Mouse (Mus musculus) midbrain, embryonic 10.5 days (tissue): Measurements from ENCODE around the gene Mael. TPM values are rescaled to one million over a fixed set of nuclear protein-coding genes. Genes with fewer than 3 reads are reported as not detected.

Experiments
- DNase-seq: peaks from one replicate; pipeline ENCODE4 v3.0.0-alpha.2; 2017; ENCODE audit warnings: low spot score
- H3K27ac ChIP-seq: fragments of 300-500 bp; sonication (generic); replicated peaks from 2 replicates; pipeline ENCODE4 v1.5.1; 2016; ENCODE audit warnings: mild to moderate bottlenecking
- H3K27me3 ChIP-seq: fragments of 300-500 bp; sonication (generic); 2 replicates; pipeline ENCODE4 v1.6.1; 2016; ENCODE audit warnings: low read depth, mild to moderate bottlenecking; ENCODE audit not compliant: poor library complexity, severe bottlenecking
- H3K36me3 ChIP-seq: fragments of 300-500 bp; sonication (generic); 2 replicates; pipeline ENCODE4 v1.6.1; 2016; ENCODE audit warnings: mild to moderate bottlenecking, moderate library complexity
- H3K4me1 ChIP-seq: fragments of 300-500 bp; sonication (generic); 2 replicates; pipeline ENCODE4 v1.6.1; 2016
- H3K4me3 ChIP-seq: fragments of 300-500 bp; sonication (generic); 2 replicates; pipeline ENCODE4 v1.5.1; 2016; ENCODE audit warnings: mild to moderate bottlenecking, moderate library complexity
- H3K9me3 ChIP-seq: fragments of 300-500 bp; sonication (generic); replicated peaks from 2 replicates; pipeline ENCODE4 v1.6.1; 2016; ENCODE audit warnings: mild to moderate bottlenecking
- WGBS: fragments of 180-500 bp; shearing (Covaris S2); methylation state at CpG from one replicate; pipeline ENCODE4 v1.1.7; 2016; 5-methylcytosine and 5-hydroxymethylcytosine counted together
- polyA plus RNA-seq: library from polyadenylated mRNA; unstranded; fragments of >200 nt; fragmentation: Nextera tagmentation; extraction: Ambion mirVana; gene quantifications from 2 replicates; pipeline ENCODE4 v1.2.1, GENCODE M21; 2016

Gene Mael
- polyA plus RNA-seq, 1 experiment from 2014 or later, result 0.10 TPM

- Histone ChIP-seq H3K4me1 (peaks cover 47% of the 10 kb centered on the region), H3K36me3 (no peaks in the 10 kb centered on the region), H3K4me3 (peak overlapping the region; percentile 36; the same call in 1 of the 2 replicates), H3K9me3 (no peaks in the 10 kb centered on the region), H3K27ac (0 out of 2 replicates have a peak overlapping the region, but pooled peaks have one; percentile 49), H3K27me3 (peaks cover 18% of the 10 kb centered on the region)
- 21% methylated on average over 24 of the region's 24 CpGs for WGBS
- peak; percentile 81 for DNase-seq
Measured at GRCm38 (mm10) chr1:166160569-166161445, 77.7 kb downstream of the Mael start.

DNA sequence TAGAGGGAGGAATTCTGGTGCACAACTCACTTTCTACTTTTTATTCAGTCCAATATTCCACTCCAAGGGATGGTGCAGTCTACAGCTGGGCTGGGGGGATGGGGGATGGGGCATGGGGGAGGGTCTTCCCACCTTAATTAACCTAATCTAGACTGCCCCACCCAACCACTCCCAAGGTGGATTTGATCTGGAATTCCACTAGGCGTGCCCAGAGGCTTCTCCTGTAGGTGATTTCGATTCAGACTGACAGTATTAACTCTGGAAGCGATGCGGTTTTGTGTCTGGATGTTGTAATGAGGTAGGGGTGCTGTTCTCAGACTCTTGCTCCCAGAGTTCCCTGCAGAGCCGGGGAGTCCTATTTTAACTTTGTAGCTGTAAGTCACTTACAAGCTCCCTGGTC lies 78.4 kb downstream of the Mael start:
- no peak overlapping the region for H3K27ac ChIP-seq
- no peaks in the 10 kb centered on the region for H3K36me3 ChIP-seq
- no peak overlapping the region for H3K4me3 ChIP-seq
- peaks cover 46% of the 10 kb centered on the region for H3K4me1 ChIP-seq
- H3K9me3 ChIP-seq, result no peaks in the 10 kb centered on the region
- 60% methylated on average over 5 of the region's 5 CpGs for WGBS
- peaks cover 25% of the 10 kb centered on the region for H3K27me3 ChIP-seq
- DNase-seq, result no peak

GRCm38 (mm10) chr1:166158664-166159063 lies 79.9 kb downstream of the Mael start:
- Histone ChIP-seq H3K36me3 (no peaks in the 10 kb centered on the region), H3K27ac (no peak overlapping the region), H3K4me3 (no peak overlapping the region), H3K27me3 (peaks cover 36% of the 10 kb centered on the region), H3K9me3 (no peaks in the 10 kb centered on the region), H3K4me1 (peaks cover 39% of the 10 kb centered on the region)
- 68% methylated on average over 9 of the region's 9 CpGs for WGBS
- no peak for DNase-seq

DNA sequence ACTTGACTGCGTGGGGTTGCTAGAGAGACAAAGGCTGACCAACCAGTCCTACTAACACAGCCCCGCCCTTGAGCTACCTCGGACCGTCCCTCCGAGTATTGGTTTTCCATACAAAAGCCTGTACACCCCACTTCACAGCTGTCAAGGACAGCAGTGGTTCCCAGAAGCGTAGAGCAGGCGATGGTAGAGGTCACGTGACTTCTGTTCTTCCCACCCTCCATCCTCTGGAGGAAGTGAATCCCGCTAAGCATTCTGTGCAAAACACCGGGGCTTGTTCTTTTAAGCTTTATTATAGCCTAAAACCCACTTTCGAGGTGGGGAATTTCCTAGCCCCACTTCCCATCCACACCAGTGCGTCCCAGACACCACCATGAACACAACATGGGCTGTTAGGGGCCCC lies 80.8 kb downstream of the Mael start:
- H3K4me1 ChIP-seq, result peaks cover 30% of the 10 kb centered on the region
- H3K36me3 ChIP-seq, result no peaks in the 10 kb centered on the region
- 89% methylated on average over 12 of the region's 12 CpGs for WGBS
- no peak overlapping the region for H3K27ac ChIP-seq
- H3K4me3 ChIP-seq, result no peak overlapping the region
- peaks cover 37% of the 10 kb centered on the region for H3K27me3 ChIP-seq
- no peak for DNase-seq
- no peaks in the 10 kb centered on the region for H3K9me3 ChIP-seq

DNA sequence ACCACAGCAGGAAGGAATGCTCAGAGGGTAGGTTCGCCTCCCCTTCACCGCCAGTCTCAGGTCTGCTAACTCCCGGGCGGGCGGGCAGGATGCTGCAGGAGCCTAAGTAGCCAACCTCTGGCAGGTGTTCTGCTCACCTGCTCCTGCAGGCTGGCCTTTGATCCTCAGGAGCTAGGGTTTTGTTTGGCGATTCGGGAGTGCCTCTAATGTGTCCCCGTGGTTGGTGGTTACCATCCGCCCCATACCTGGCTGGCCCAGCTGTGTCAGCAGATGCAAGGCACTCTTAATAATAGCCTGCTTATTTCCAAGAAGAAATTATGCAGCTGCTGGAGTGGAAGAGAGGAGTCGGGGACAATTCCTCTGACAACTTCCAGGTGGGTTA lies 83.4 kb downstream of the Mael start:
- no peaks in the 10 kb centered on the region for H3K36me3 ChIP-seq
- no peak for DNase-seq
- no peak overlapping the region for H3K27ac ChIP-seq
- H3K9me3 ChIP-seq, result no peaks in the 10 kb centered on the region
- 50% methylated on average over 10 of the region's 10 CpGs for WGBS
- peaks cover 34% of the 10 kb centered on the region for H3K27me3 ChIP-seq
- no peak overlapping the region for H3K4me3 ChIP-seq
- H3K4me1 ChIP-seq, result peaks cover 20% of the 10 kb centered on the region

DNA sequence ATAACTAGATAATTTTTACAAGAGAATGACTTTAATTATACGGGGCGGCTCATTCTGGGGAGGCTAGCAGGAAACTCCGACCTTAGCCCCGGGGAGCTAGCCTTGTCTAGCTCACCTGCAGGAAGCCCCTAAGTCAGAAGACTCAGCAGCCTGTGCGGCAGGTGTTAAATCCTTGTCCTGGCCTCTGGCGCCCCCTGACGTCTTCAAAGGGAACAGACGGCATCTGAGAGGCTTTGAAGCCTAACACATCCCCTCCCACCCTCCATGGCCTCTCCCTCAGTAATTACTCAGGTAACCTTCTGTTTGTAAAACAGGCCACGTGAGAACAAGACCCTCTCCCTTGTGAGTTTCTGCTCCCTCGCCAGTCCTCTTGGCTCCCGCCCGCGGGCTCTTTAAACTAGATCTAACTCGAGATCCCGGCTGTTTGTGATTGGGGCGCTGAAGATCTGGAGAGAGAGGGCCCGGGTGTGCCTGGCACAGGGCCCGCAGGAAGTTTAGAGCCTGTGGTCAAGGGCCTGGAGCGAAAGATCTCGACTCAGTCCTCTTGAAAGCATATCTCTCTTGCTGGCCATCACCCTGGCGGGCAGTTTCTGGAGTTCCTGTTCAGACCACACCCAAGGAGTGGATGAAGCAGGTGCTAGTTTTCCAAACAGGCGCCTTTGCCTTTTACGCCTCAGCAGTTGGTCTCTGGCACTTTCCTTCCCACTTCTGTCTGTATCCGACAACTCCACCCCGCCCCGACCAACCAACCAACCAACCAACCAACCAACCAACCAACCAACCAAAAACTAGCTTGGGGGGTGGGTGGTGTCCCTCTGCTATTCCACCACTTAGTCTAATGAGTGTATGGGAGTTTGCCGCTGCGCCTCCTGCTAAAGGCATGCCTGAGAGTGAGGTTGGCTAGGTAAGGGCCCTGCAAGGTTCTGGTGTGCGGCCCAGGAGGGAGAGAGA lies 84.1 kb downstream of the Mael start:
- Histone ChIP-seq H3K4me3 (peak overlapping the region; percentile 31; the same call in 1 of the 2 replicates), H3K9me3 (no peaks in the 10 kb centered on the region), H3K36me3 (no peaks in the 10 kb centered on the region), H3K27me3 (peaks cover 28% of the 10 kb centered on the region), H3K4me1 (peaks cover 18% of the 10 kb centered on the region), H3K27ac (no peak overlapping the region)
- peak; percentile 76 for DNase-seq
- WGBS, result 21% methylated on average over 29 of the region's 29 CpGs

GRCm38 (mm10) chr1:166153351-166154120 lies 85.0 kb downstream of the Mael start:
- WGBS, result 16% methylated on average over 18 of the region's 18 CpGs
- Histone ChIP-seq H3K27ac (no peak overlapping the region), H3K9me3 (no peaks in the 10 kb centered on the region), H3K27me3 (peaks cover 21% of the 10 kb centered on the region), H3K4me3 (no peak overlapping the region), H3K4me1 (peaks cover 18% of the 10 kb centered on the region), H3K36me3 (no peaks in the 10 kb centered on the region)
- DNase-seq, result peak; percentile 89

- H3K27ac ChIP-seq, result no peak overlapping the region
- DNase-seq, result no peak
- H3K36me3 ChIP-seq, result no peaks in the 10 kb centered on the region
- peaks cover 10% of the 10 kb centered on the region for H3K4me1 ChIP-seq
- 91% methylated on average over 10 of the region's 10 CpGs for WGBS
- H3K9me3 ChIP-seq, result no peaks in the 10 kb centered on the region
- peaks cover 21% of the 10 kb centered on the region for H3K27me3 ChIP-seq
- H3K4me3 ChIP-seq, result no peak overlapping the region
Measured at GRCm38 (mm10) chr1:166152034-166152433, 86.5 kb downstream of the Mael start.

DNA sequence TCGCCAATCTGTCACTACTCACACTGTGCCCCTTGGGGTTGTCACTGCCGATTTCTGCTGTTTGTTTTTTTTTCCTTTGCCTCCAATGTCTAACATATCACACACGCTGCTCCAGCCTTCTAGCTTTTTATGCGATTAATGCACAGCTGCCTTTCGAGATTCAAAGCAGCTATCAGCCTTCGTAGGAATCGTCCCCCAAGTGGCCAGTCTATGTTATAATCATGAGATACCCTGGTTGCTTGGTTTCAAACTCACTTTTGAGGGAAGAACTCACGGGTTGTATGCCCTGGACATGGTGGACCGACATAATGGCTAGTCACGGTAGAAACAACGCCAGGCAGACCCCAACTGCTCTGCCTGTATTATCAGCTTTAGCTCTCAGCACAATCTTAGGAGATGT lies 87.2 kb downstream of the Mael start:
- DNase-seq, result no peak
- H3K9me3 ChIP-seq, result no peaks in the 10 kb centered on the region
- peaks cover 10% of the 10 kb centered on the region for H3K4me1 ChIP-seq
- H3K27me3 ChIP-seq, result peaks cover 21% of the 10 kb centered on the region
- H3K27ac ChIP-seq, result no peak overlapping the region
- H3K36me3 ChIP-seq, result no peaks in the 10 kb centered on the region
- 75% methylated on average over 11 of the region's 11 CpGs for WGBS
- no peak overlapping the region for H3K4me3 ChIP-seq

Other genes starting within 250 kb of the Mael start
- 28.0 and 31.2 TPM in 2 replicates for gene Pou2f1, start 236.1 kb downstream of the Mael start, polyA plus RNA-seq
- 2.7 and 3.5 TPM in 2 replicates for gene Dusp27, start 110.8 kb downstream of the Mael start, polyA plus RNA-seq
- gene Gpa33, start 108.5 kb downstream of the Mael start, polyA plus RNA-seq, result 0.31 and 0.55 TPM in 2 replicates
- 14.9 and 15.1 TPM in 2 replicates for gene Ildr2, start 15.4 kb upstream of the Mael start, polyA plus RNA-seq
- 70.2 and 70.3 TPM in 2 replicates for gene Tada1, start 140.3 kb upstream of the Mael start, polyA plus RNA-seq
- gene Pogk, start 171.1 kb upstream of the Mael start, polyA plus RNA-seq, result 26.1 and 37.7 TPM in 2 replicates